Mouse (Mus musculus): ENCODE measurements at regions not wholly inside any gene's neighbourhood (a gene's known extent, or its start where the extent isn't known, plus 50 kb on each side); places are given as distances from the start of the nearest gene placed in this dataset.
A peak's percentile ranks its signal among the peaks of the same experiment; 100 is the strongest.

DNA sequence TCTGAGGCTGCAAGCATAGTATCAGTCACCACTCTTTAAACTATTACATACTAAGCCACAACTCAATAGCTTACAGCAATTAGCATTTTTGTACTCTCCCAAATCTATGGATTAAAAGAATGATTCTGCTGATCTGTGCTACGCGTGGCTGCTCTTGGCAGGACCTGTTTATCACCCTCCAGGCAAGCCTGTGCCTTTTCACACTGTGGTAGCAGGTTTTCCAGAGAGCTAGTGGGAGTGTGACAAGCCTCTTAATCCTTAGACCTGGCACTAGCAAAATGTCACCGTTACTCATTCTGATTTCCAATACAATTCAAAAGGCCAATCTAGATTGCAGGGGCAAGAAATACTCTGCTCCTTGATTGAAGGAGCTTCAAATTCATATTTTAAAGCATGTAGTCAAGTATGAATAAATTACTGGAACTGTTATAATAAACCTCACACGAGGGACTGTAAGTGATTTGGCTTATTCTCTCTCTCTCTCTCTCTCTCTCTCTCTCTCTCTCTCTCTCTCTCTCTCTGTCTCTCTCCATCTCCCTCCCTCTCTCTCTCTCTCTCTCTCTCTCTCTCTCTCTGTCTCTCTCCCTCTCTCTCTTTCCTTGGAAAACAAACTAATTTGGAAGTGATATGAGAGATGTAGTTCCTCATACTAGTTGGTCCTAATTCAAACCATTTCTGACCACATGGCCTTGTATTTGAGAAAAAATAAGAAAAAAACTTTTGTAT is 286.7 kb upstream of the Ins1 start:
- no peak for TF ChIP-seq CTCF (conservative IDR thresholded peaks at IDR 0.05)
- Histone ChIP-seq H3K4me3 (no peak overlapping the region), H3K27ac (no peak overlapping the region)
- DNase-seq (ENCODE audit: low spot score in 2 of 2), result peak in 1 of 2 experiments; percentile 1

DNA sequence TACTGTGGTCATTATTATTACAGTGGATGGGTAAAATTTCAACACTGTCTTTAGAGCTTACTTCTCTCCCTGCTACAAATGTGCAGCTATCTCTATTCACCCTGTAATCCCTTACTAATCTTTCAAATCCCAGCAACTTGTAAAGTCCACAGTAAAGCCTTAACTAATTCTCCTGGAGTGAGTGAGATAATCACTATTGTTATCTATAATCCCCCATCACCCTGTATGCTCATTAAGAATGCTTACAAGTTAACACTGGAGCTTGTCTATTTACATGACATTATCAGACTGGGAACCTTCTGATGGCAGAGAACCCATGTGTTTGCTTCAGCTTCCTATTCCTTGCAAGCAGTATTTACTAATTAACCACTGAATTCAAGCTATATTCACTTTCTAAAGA is 266.9 kb upstream of the Ins1 start:
- H3K4me3 ChIP-seq, result no peak overlapping the region

More for the DNA sequence above, 266.9 kb upstream of the Ins1 start:
- no peak for TF ChIP-seq CTCF (conservative IDR thresholded peaks at IDR 0.05)
- H3K27ac ChIP-seq, result no peak overlapping the region
- no peak for DNase-seq (ENCODE audit: low spot score in 2 of 2)
